Mouse (Mus musculus) heart, postnatal 14 days (tissue): ENCODE measurements around the gene Rpl39. TPM values are rescaled to one million over a fixed set of nuclear protein-coding genes. Genes with fewer than 3 reads are reported as not detected.
"Not testable (repeated sequence)": the region's sequence is repeated elsewhere in the genome, so short reads cannot be mapped to it uniquely, and the experiment has no call there.

Experiments
- DNase-seq, 2 experiments: peaks; one replicate each; pipeline ENCODE4 v3.0.0; 2021 to 2022
- intact Hi-C: fragments of 180-260 bp; cut with DNase I; formaldehyde crosslinking; loops from one replicate; pipeline ENCODE4 v1.15.1; 2025
- long read RNA-seq, 2 experiments: library from polyadenylated mRNA; stranded (forward); transcript quantifications; one replicate each; pipeline ENCODE4 v2.0.0; 2021
- total RNA-seq, 2 experiments: library from RNA; stranded (reverse); gene quantifications; 2 replicates each; pipeline ENCODE4 v1.2.3; 2021

The Rpl39 gene
- 100 to 1,000 TPM; 332 to 382 TPM for total RNA-seq
- long read RNA-seq, experiment 1, transcript Rpl39-201 (3 exons, 612 nt) = major isoform, 57 of 66 reads
- long read RNA-seq, experiment 1, partial matches to known transcripts = 8 of 66 reads
- long read RNA-seq, experiment 1, other reads (novel, unspliced or antisense) = 1 of 66 reads
- long read RNA-seq, experiment 2, transcript Rpl39-201 (3 exons, 612 nt) = major isoform, 60 of 62 reads
- long read RNA-seq, experiment 2, partial matches to known transcripts = 2 of 62 reads
- long read RNA-seq, experiment 2, other reads (novel, unspliced or antisense) = 0 of 62 reads

DNA sequence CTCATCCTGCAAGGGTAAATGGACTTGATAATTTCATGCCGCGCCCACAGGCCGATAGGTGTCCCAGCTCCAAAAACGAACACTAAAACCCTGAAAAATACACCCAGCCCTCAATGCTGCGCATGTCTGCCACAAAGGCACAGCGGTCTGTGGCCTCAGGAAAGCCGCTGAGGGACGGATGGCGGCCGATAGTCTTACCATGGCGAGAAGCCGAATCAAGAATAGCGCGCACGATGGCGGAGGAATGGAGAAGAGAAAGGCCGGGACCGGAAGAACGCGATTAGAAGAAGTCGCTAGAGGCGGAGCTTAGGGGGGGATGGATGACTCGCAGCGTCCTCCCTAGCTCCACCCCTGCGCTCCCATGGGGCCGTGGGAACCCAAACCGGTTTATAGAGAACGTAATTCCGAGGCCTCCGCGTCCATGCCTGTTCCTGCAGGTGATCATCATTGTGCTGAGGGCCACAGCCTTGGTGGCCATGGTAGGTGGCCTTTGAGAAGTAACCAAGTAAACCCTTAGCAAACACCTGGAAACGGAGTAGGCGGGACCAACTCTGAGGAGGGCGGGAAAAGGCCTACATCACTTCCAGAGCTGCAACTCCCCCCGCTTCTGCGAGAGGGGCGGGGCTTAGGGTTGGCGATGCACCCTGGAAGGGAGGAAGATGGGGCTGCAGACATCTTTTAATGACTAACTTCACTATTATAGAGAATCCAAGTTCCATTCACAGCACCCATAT is at the start of gene Rpl39:
TSS of gene Rpl39 (minus strand) at position 476 of the 734 bp plus-strand sequence.
- intact Hi-C loops = no loop called here
- peak; percentile 79 to 84 for DNase-seq

DNA sequence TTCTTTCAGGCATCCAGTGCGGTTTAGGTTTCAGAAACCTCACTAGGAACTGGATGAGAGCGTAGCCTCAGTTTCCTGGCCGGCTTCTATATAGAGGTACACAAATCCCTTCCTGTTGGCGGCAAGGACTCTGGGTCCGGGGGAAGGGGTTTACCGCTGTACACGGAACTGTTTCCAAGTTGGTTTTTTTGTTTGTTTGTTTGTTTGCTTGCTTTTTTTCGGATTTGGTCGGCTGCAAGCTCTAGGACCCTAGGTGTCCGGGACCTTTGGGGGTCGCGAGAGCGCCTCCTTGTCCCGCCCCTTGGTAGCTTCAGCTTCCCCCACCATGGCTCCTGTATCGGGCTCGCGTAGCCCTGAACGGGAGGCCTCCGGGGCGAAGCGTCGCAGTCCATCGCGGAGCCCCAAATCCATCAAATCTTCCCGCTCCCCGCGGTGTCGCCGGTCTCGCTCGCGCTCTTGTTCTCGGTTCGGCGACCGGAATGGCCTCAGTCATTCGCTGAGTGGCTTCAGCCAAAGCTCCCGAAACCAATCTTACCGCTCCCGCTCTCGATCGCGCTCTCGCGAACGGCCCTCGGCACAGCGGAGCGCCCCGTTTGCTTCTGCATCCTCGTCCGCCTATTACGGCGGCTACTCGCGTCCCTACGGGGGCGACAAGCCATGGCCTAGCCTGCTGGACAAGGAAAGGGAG is 41.6 kb upstream of the Rpl39 start, which contains the start of gene Nkap:
TSS of gene Nkap (plus strand) at position 125 of the 688 bp plus-strand sequence.
- DNase-seq = peak; percentile 73 to 82
- intact Hi-C loops = no loop called here

DNA sequence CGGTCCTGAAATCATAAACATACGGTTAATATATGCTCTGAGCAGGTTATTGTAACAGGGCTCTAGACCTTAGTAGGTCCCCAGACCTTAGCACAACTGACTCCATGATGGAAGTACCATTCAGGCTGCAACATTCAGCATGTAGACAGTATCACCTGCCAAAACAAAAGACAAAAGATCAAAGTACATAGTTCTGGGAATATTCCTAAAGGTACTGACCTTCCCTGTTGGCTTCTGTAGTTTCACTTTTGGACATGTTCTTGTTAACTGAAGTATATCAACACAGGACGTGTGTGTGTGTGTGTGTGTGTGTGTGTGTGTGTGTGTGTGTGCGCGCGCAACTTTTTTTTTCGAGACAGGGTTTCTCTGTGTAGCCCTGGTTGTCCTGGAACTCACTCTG is 40.3 kb upstream of the Rpl39 start:
- intact Hi-C loops = no loop called here
- no peak for DNase-seq

DNA sequence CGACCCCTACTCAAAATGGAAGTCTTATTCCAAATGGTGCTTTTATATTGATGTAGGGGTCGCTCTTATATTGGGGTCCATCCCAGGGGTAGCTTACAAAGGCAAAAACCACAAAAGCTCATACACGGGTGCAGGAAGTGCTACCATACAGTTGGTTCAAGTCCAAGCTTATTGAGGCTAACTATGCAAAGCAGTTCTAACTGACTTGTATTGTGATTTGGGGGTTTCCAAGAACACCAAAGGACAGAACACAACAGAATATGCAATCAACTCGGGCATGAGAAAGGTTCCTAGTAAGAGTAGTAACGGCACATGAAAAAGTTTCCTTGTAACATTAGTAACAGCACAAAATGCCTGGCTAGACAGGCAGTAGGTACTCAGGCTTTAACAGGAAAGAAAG is 35.0 kb upstream of the Rpl39 start:
- intact Hi-C loops = no loop called here
- no peak for DNase-seq

DNA sequence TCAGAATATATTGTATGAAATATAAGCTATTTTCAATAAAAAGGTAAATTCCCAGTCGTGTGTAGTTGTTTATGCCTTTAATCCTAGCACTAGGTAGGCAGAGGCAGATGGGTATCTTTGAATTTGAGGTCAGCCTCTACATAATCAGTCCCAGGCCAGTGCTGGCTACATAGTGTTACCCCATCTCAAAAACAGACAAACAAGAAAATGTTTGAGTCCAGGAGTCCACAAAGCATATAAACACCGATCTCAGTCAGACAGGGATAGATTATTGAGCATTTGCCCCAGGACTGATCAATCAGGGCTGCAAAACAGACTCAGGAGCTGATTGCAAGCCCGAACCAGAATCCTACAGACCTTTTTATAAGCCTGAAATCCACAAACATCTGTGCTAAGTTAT is 34.4 kb upstream of the Rpl39 start:
- DNase-seq = no peak
- intact Hi-C loops = no loop called here

DNA sequence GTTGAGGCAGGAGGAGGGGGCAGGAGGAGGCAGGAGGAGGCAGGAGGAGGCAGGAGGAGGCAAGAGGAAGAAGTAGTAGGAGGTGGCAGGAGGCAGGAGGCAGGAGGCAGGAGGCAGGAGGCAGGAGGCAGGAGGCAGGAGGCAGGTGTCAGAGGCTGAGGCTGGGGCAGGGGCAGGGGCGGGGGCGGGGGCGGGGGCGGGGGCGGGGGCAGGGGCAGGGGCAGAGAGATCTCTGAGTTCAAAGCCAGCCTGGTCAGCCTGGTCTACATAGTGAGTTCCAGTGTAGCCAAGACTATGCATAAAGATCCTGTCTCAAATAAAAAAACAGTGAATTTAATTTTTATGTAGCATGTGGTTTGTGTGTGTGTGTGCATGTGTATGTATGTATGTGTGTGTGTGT is 31.9 kb upstream of the Rpl39 start:
- intact Hi-C loops = no loop called here
- DNase-seq = no peak

DNA sequence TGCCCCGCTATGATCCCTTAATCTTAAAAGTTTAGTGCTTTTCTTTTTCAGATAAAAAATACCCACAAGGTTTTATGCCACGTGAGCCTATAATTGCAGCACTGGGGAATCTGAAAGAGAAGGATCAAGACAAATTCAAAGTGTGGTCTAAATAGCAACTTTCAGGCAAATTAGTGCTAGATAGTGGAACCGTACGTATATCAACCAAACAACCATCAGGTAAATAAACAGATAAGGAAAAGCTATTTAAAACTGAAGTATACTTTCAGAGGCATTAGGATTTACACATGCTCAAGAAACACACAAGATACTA is 25.6 kb upstream of the Rpl39 start:
- DNase-seq = no peak
- intact Hi-C loops = no loop called here

DNA sequence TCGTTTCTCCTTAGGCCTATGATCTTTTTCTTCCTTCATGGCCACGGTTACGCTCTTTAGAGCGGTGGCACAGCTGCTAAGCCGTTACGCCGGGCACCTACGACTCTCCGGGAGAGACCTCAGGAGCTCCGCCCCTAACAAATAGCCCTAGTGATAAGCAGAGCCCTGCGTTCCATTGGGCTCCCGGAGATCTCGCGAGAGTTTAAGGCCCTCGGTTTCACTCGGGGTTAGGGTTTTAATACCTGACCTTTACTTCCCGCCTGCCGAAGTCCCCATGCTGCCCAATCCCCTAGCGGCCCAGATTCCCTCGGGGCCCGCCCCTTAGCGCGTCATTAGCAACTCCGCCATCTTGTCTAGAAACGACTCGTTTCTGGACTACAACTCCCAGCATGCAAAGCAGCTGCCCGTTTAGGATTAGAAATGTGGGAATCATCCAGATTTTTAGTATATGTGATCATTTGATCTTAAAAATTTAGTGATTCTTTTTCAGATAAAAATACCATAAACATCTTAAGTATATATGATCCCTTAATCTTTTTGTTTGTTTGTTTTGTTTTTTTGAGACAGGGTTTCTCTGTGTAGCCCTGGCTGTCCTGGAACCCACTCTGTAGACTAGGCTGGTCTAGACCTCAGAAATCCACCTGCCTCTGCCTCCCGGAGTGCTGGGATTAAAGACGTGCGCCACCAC is 25.1 kb upstream of the Rpl39 start, which contains the start of gene Upf3b:
TSS of gene Upf3b (minus strand) at position 130 of the 688 bp plus-strand sequence.
- peak; percentile 89 to 92 for DNase-seq
- intact Hi-C loops = no loop called here

DNA sequence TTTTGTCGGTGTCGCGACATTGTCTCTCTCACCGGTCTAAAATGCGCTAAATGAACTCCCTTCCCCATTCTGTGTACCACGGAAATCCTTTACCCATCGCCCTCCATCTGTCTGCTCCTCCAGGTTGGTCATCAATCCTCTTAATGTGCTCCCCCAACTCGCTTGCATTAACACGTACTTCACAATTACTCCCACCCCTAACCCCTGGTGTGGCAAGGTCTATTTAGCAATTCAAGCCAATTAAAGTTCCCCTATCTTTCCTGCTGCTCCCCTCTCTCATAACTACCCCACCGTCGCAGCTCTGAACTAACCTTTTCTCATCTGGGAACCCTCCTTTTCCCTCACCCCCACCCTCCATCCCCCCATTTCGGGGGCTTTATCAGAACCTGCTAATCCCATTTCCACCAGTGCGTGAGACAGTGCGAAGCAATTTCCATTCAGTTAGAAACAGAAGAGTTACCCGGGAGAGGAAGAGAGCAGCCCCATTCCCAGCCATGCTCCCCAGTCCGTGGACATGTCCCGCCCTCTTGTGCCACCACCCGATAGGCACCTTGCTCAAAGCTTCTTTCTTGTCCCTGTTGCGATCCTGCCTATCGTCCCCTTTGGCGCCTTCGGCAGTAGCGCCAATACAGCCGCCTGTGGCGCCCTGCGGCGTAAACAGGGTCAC is 24.5 kb upstream of the Rpl39 start:
- no peak for DNase-seq
- intact Hi-C loops = no loop called here

DNA sequence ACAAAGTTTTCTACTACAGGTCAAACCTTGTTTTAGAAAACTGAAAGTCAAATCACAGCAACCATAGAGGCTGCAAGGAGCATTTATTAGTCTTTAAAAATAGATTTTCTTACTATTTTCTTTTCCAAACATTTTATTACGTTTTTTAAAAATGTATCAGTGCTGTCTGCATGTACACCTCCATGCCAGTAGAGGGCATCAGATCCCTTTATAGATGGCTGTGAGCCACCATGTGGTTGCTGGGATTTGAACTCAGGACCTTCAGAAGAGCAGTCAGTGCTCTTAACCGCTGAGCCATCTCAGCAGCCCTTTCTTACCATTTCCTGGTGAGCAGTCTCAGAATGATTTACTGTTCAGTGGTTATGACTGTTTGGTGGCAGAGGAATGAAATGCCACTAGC is 18.6 kb upstream of the Rpl39 start:
- intact Hi-C loops = no loop called here
- no peak for DNase-seq

DNA sequence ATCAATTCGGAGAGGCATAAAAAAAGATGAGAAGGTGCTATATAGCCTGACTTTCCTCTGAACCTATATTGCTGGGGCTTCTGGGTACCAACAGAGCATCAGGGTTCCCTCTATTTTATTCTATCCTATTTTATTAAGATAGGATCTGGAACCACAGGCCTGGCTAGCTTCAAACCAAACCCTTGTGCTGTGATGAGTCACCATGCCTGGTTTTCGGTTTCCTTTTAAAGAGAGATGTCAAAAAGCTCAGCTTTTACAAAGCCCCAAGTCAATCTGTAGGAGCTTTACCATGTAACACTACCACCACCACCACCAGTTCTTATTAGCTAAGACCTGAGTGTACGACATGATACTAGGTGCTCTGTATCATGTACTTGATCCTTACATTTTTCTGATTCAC is 13.5 kb upstream of the Rpl39 start:
- no peak for DNase-seq
- intact Hi-C loops = no loop called here

DNA sequence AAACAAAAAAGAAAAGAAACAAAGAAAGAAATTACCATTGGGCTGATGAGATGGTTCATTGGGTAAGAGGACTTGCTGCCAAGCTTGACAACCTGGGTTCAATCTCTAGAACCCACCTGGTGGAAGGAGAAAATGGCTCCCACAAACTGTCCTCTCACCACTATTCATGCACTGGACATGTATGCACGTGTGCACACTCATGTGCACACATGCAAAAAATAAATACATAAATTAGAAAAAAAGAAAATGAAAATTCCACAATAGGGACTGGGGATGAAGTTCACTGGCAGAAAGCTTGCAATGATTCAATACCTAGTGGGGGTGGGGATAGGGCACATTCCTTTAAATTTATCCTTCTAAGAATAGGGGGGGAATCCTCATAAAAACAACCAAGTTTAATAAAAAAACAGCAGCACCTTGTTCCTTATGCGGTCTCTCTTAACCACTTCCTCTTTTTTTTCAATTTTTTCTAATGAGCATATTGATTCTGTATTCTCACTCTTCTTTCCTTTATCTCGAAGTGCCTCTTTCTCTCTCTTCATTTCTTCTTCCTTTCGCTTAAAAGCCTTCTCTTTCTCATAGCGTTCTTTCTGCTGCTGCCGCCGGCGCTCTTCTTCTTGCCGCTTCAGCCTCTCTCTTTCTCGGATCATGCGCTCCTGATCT is 10.0 kb upstream of the Rpl39 start:
- intact Hi-C loops = no loop called here
- no peak for DNase-seq

DNA sequence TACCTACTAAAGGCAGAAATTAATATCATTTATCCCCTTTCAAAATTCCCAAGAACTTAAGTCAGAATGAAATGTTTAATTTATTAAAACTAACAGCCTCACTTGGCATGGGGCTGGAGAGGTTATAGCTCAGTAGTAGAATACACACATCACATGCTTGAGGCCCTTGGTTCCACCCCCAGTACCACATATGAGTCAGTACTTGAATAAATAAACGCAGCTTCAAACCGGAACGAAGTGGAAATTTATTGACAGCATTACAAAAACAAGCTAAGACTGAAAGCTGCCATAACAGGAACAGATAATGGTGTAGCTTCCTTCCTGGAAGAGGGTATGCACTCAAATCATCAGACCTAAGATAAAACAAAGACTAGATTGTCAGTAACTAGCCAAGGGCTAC is 6.3 kb upstream of the Rpl39 start:
- no peak for DNase-seq
- intact Hi-C loops = no loop called here

DNA sequence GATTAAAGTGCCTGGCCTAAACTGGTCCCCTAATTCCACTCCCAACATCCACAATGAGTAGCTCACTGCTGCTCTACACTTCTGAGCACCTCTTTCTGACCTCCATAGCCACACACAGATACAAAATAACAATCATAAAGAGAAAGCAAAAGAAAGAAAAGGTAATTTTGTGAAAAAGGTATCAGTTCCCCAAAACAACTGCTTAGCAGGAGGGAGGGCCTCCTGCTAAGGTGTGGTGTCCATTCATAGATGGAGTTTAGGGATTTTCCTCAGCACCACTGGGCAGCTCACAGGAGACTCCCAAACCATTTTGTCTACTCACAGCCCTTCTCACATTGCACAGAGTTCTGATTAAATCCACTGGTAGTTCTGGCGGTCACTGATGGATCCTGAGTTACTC is 3.6 kb upstream of the Rpl39 start:
- intact Hi-C loops = no loop called here
- DNase-seq = no peak

DNA sequence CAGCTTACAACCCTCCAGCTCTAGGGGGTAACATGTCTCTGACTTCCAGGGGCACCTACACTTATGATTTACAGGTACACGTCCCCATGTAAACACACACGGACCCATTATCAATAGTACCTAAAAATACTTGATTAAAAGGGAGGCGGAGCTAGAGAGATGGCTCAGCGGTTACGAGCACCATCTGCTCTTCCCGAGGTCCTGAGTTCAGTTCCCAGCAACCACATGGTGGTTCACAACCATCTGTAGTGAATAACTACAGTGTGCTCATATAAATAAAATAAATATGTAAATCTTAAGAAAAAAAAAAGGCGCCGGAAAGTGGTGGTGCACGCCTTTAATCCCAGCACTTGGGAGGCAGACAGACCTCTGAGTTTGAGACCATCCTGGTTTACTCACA is 463 bp upstream of the Rpl39 start:
- intact Hi-C loops = no loop called here

DNA sequence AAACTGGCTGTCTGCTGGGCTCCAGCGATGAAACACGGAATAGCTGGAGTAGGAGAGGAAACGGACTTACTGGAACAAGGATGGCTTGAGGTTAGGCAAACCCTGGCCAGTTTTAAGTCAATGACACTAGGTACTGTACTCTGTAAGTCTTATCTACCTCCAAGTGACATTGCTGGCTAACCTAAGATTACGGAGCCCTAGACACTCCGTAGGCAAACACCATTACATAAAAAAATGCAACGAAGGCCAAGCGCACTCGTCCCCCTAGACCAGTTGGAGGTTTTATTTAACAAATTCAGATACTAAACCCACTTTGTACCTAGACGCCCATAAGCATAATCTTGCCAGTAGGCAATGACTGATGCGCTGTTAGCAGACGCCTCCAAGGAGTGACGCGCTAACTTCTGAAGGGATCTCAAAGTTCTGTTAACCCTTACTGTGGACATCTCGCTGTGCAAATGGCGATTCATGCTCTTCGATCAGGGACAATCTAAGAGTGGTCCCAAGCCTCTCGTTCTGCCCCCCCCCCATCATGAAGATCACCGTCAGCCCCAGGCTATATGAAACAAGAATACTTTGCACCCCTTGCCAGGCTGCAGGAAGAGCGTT is 780 bp downstream of the Rpl39 start:
- DNase-seq = peak in 1 of 2 experiments; percentile 19
- intact Hi-C loops = no loop called here

More for the DNA sequence above, 463 bp upstream of the Rpl39 start:
- no peak for DNase-seq

DNA sequence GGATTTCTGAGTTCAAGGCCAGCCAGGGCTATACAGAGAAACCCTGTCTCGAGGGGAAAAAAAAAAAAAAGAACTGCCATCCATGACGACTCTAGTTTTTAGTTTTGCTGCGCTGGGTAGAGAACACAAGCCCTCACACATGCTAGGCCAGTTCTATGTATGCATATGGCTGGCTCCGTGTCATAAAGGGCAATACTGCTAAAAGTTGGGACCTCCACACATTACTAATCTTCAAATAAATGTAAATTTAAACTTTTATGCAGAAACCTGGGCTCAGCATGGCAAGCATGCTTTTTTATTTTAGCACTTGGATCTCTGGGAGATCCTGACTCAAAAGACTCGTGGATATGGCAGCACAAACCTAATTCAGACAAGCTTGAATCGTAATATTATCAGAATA is 4.0 kb downstream of the Rpl39 start:
- intact Hi-C loops = no loop called here
- no peak for DNase-seq

DNA sequence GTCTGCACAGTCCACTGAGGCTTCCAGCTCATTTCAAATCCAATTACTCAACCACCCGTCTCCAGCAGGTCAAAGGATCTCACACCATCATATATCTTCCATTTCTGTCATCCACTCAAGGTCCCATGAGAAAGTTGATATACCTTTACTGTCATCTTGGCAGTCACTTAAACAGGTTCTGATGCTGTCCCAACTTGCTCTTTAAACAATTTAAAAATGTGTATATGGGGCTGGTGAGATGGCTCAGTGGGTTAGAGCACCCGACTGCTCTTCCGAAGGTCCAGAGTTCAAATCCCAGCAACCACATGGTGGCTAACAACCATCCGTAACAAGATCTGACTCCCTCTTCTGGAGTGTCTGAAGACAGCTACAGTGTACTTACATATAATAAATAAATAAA is 4.9 kb downstream of the Rpl39 start:
- DNase-seq, intact Hi-C loops: not testable (repeated sequence)

DNA sequence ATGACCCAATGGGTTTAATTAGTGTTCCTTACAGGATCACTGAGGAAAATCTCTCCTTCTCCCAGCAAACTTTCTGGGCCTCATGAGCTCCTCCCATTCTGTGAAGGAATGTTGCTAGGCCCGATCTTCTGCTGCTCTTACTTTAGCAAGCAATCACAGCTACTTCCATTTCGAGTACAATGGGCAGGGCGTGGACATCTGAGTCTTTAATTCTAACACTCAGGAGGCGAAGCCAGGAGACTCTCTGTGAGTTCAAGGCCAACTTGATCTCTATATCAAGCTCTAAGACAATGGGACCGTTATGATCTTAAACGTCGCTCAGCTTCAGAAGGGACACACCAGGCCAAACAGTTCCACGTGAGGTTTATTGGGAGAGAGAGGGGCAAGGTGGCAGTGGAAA is 8.6 kb downstream of the Rpl39 start:
- no peak for DNase-seq
- intact Hi-C loops = loop anchor here (10.0 kb wide), 1 partner anchor 312 kb away; no protein-coding TSS in a partner anchor
